Mouse (Mus musculus) C2C12 (cell line): ENCODE measurements around the gene Rerg. TPM values are rescaled to one million over a fixed set of nuclear protein-coding genes. Genes with fewer than 3 reads are reported as not detected.
A peak's percentile ranks its signal among the peaks of the same experiment; 100 is the strongest.

ENCODE experiments used
- H3K27me3 ChIP-seq: one replicate; pipeline ENCODE4 v1.6.1; 2011; ENCODE audit not compliant: control insufficient read depth, insufficient read depth, insufficient read length
- H3K36me3 ChIP-seq: one replicate; pipeline ENCODE4 v1.6.1; 2011; ENCODE audit not compliant: control insufficient read depth, insufficient read depth
- H3K4me3 ChIP-seq: one replicate; pipeline ENCODE4 v1.5.1; 2011; ENCODE audit warnings: mild to moderate bottlenecking, control low read depth; ENCODE audit not compliant: poor library complexity, insufficient read depth, severe bottlenecking
- H3K79me2 ChIP-seq: one replicate; pipeline ENCODE4 v1.6.1; 2011; ENCODE audit not compliant: control insufficient read depth, insufficient read depth
- H3K79me3 ChIP-seq: one replicate; pipeline ENCODE4 v1.6.1; 2011; ENCODE audit warnings: low read depth, control low read depth
- H3ac ChIP-seq: one replicate; pipeline ENCODE3; 2011; ENCODE audit warnings: low read depth; ENCODE audit not compliant: control insufficient read depth, insufficient read length
- CEBPB ChIP-seq: IDR thresholded peaks from one replicate; pipeline ENCODE4 v1.6.1; 2011; ENCODE audit warnings: low read depth, mild to moderate bottlenecking, control low read depth, moderate library complexity
- CTCF ChIP-seq: IDR thresholded peaks from one replicate; pipeline ENCODE4 v1.5.1; 2011; ENCODE audit not compliant: control insufficient read depth, insufficient read depth, insufficient read length
- FOSL1 ChIP-seq: IDR thresholded peaks from one replicate; pipeline ENCODE4 v1.8.0; 2011; ENCODE audit warnings: mild to moderate bottlenecking, low read length; ENCODE audit not compliant: poor library complexity, insufficient read depth, severe bottlenecking
- MAX ChIP-seq: IDR thresholded peaks from one replicate; pipeline ENCODE4 v1.6.1; 2011; ENCODE audit warnings: mild to moderate bottlenecking, control low read depth
- MYOD1 ChIP-seq: IDR thresholded peaks from one replicate; pipeline ENCODE4 v1.6.1; 2011; ENCODE audit warnings: low read depth; ENCODE audit not compliant: control insufficient read depth, insufficient read length
- MYOG ChIP-seq: IDR thresholded peaks from one replicate; pipeline ENCODE4 v1.6.1; 2011; ENCODE audit not compliant: control insufficient read depth, insufficient read length; ENCODE audit errors: extremely low read depth
- USF1 ChIP-seq: IDR thresholded peaks from one replicate; pipeline ENCODE4 v1.6.1; 2011; ENCODE audit warnings: low read depth, mild to moderate bottlenecking, control low read depth, moderate library complexity
- polyA plus RNA-seq: library from polyadenylated mRNA; unstranded; fragments of >200 nt; fragmentation: generic; extraction: Trizol; gene quantifications from one replicate; pipeline ENCODE4 v1.2.1, GENCODE M21; 2012; ENCODE audit warnings: missing spikeins

Gene Rerg
- polyA plus RNA-seq, 1 experiment = 0.21 TPM

DNA sequence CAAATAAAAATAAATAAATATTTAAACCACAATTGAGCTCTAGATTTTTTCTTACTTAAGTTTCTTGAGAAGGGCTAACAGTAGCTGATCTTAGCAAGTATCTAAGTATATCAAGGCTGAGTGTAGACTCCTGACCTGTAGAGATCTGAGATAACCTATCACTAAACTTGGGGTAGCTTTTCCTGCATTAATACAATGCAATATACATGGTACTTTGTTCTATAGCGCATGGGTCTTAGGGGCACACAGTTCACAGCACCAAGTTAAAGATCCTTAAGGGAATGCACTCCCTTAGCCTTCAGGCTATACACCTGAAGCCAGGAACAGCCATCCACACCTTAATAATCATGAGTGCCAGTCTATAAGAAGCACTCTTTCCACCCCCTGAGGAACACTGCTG, 38.5 kb downstream of the Rerg start:
- no peaks in the 10 kb centered on the region for H3K27me3 ChIP-seq
- H3K79me3 ChIP-seq = no peaks in the 10 kb centered on the region
- H3K79me2 ChIP-seq = no peaks in the 10 kb centered on the region
- H3K36me3 ChIP-seq = no peaks in the 10 kb centered on the region
- no peak overlapping the region for H3K4me3 ChIP-seq
- H3ac ChIP-seq = no peak overlapping the region
- no peak for TF ChIP-seq USF1
- no peak for TF ChIP-seq MAX
- no peak for TF ChIP-seq CTCF
- no peak for TF ChIP-seq MYOG
- TF ChIP-seq FOSL1 = no peak
- no peak for TF ChIP-seq CEBPB
- TF ChIP-seq MYOD1 = no peak

DNA sequence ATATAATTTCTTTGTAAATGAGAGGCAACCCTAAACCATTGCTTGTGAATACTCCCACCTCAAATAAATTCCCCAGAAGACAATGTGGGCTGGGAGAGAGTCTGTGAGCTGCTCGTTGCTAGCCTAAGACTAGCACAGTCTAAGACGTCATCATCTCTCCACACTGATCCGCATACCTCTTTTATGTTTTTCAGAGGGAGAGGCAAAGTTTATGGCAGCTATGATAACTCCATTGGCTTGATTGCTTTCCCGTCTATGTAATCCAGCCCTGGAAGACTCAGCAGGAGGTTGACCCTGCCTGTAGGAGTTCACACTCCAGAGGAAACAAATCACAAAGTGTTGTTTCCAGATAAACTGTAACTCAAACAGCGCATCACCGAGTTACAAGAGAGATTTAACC, 38.9 kb downstream of the Rerg start:
- no peak overlapping the region for H3K4me3 ChIP-seq
- no peaks in the 10 kb centered on the region for H3K79me2 ChIP-seq
- TF ChIP-seq FOSL1 (no peak), MAX (no peak), MYOG (no peak), CTCF (no peak), CEBPB (no peak), MYOD1 (no peak), USF1 (no peak)
- H3ac ChIP-seq = no peak overlapping the region
- H3K79me3 ChIP-seq = no peaks in the 10 kb centered on the region
- no peaks in the 10 kb centered on the region for H3K36me3 ChIP-seq
- no peaks in the 10 kb centered on the region for H3K27me3 ChIP-seq

DNA sequence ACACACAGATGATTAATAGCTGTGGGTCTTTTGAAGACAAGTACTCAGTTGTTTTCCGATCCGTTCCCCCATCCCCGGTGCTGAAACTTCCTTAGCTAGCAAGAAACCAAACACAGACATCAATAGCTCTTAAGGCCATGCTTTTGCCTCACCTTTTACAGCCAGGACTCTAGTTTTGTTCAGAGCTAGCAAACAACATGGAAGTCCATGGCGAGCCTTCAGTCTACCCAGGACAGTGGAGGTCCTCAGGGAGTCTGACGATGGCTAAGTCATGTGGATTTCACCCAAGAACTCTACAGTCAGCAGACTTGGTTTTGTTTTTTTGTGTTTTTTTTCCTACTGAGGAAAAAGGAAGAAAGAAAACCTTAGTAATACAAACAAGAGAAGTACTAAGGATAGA, 43.4 kb downstream of the Rerg start:
- no peak overlapping the region for H3ac ChIP-seq
- H3K4me3 ChIP-seq = no peak overlapping the region
- H3K27me3 ChIP-seq = no peaks in the 10 kb centered on the region
- TF ChIP-seq MYOG (no peak), CTCF (no peak), CEBPB (no peak), FOSL1 (no peak)
- no peaks in the 10 kb centered on the region for H3K79me3 ChIP-seq
- H3K79me2 ChIP-seq = no peaks in the 10 kb centered on the region
- H3K36me3 ChIP-seq = no peaks in the 10 kb centered on the region

DNA sequence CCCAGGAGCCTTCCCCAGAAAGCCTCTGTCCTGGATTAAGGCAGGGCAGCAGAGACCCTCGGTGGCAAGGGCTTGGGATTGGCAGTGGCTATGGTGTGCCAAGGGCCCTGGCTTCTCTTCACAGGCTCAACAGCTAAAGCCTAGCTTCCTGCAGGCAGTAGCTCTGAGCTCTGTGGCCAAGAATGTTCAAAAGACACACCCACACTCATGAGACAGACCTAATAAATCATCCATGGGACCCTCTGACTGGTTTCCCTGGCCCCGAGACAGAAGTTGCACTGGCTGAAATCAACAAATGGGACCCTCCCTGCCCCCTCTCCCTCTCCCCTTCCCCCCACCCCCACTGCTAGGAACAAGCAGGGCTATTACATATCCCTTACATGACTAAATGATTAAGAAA, 44.1 kb downstream of the Rerg start:
- Histone ChIP-seq H3K27me3 (no peaks in the 10 kb centered on the region), H3K4me3 (no peak overlapping the region), H3K36me3 (no peaks in the 10 kb centered on the region), H3K79me2 (no peaks in the 10 kb centered on the region), H3K79me3 (no peaks in the 10 kb centered on the region), H3ac (no peak overlapping the region)
- no peak for TF ChIP-seq FOSL1
- TF ChIP-seq MYOG = no peak
- TF ChIP-seq MYOD1 = no peak
- no peak for TF ChIP-seq MAX
- no peak for TF ChIP-seq USF1
- no peak for TF ChIP-seq CEBPB
- no peak for TF ChIP-seq CTCF

DNA sequence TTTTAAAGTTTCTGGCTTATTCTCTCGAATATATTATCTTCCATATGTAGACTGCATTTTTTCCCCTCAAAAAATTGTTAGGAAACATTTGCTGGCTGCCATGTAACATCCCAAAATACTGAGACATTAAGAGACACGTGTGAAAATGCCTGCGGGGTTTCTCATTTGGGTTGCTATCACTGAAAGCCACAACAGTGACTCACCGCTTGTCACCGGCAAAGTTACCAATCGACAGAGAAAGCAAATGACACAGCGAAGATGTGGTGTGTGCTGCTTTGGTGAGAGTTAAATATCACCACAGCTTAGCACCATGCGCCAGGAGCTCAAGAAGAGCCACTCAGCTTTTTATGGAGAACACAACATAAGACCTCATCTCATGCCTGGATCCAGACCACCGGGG, 44.9 kb downstream of the Rerg start:
- H3ac ChIP-seq = no peak overlapping the region
- no peaks in the 10 kb centered on the region for H3K79me3 ChIP-seq
- no peaks in the 10 kb centered on the region for H3K27me3 ChIP-seq
- no peak overlapping the region for H3K4me3 ChIP-seq
- no peaks in the 10 kb centered on the region for H3K79me2 ChIP-seq
- H3K36me3 ChIP-seq = no peaks in the 10 kb centered on the region
- no peak for TF ChIP-seq MYOG
- TF ChIP-seq FOSL1 = peak; percentile 44
- no peak for TF ChIP-seq USF1
- no peak for TF ChIP-seq MYOD1
- TF ChIP-seq MAX = peak; percentile 82

DNA sequence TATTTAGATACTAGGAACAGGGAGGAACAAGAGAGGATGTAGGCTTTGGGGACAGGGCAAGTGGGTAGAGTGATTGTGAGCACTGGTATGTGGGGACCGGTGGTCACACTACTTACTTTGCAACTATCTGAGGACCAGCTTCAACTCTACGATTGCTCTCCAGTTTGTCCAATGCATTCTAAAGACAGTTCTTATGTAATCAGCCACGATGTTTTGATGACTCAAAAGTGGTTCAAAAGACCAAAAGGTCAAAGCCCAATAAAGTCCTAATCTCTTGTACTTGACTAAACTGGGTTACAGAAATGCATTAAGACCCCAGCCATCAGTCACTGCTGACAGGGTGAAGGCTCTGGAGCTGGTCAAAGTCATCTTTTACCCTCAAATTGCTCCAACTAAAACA, 45.3 kb downstream of the Rerg start:
- no peak overlapping the region for H3K4me3 ChIP-seq
- no peak for TF ChIP-seq FOSL1
- TF ChIP-seq MYOD1 = no peak
- no peak for TF ChIP-seq MAX
- TF ChIP-seq CEBPB = no peak
- TF ChIP-seq CTCF = no peak
- no peak for TF ChIP-seq USF1
- TF ChIP-seq MYOG = no peak
- no peaks in the 10 kb centered on the region for H3K79me2 ChIP-seq

More for the DNA sequence above, 45.3 kb downstream of the Rerg start:
- Histone ChIP-seq H3K36me3 (no peaks in the 10 kb centered on the region), H3K79me3 (no peaks in the 10 kb centered on the region), H3ac (no peak overlapping the region), H3K27me3 (no peaks in the 10 kb centered on the region)
